ENCODE assay signal across 19 mouse cellular contexts in genomic region chr5:58893493-58893892, GRCm38 (mm10).
"Had no signal": no experiment of that assay in that cellular context is flagged by ENCODE, and none has a peak within 500 bp of the region (broad histone marks: within the 10 kb centered on the region; RNA-seq: fewer than 3 reads in every experiment).

No protein-coding gene starts in this region.

- ATAC-seq: midbrain, embryonic 15.5 days had no signal

- H3K4me3 ChIP-seq: kidney, embryonic 15.5 days; left cerebral cortex, adult 2 months; liver, embryonic 13.5 days; midbrain, embryonic 15.5 days; myocyte; neural tube, embryonic 13.5 days had no signal

- DNase-seq: kidney, adult 11 months; kidney, adult 8-10 months; kidney, postnatal 10 days; kidney, postnatal 36 days; layer of hippocampus, postnatal 36 days; liver, embryonic 13.5 days; lung, adult 2 months; lung, postnatal 14 days; lung, postnatal 4 days; right cerebral cortex, adult 18-20 months; right cerebral cortex, postnatal 14 days; right cerebral cortex, postnatal 4 days; thymus, postnatal 25 days had no signal

- H3K36me3 ChIP-seq: kidney, embryonic 15.5 days; liver, embryonic 13.5 days; midbrain, embryonic 15.5 days; neural tube, embryonic 13.5 days had no signal

- H3K27me3 ChIP-seq: kidney, embryonic 15.5 days; liver, embryonic 13.5 days; midbrain, embryonic 15.5 days; neural tube, embryonic 13.5 days had no signal

- H3K27ac ChIP-seq: kidney, embryonic 15.5 days; left cerebral cortex, adult 2 months; liver, embryonic 13.5 days; midbrain, embryonic 15.5 days; neural tube, embryonic 13.5 days; stomach, postnatal 0 days had no signal

- H3K4me2 ChIP-seq: kidney, embryonic 15.5 days; liver, embryonic 13.5 days; midbrain, embryonic 15.5 days; neural tube, embryonic 13.5 days had no signal

- H3K9me3 ChIP-seq: kidney, embryonic 15.5 days; liver, embryonic 13.5 days; midbrain, embryonic 15.5 days; neural tube, embryonic 13.5 days had no signal

- H3K4me1 ChIP-seq: kidney, embryonic 15.5 days; liver, embryonic 13.5 days; midbrain, embryonic 15.5 days; neural tube, embryonic 13.5 days had no signal

- H3K9ac ChIP-seq: kidney, embryonic 15.5 days; liver, embryonic 13.5 days; midbrain, embryonic 15.5 days; neural tube, embryonic 13.5 days had no signal
